In the genomic region with DNA sequence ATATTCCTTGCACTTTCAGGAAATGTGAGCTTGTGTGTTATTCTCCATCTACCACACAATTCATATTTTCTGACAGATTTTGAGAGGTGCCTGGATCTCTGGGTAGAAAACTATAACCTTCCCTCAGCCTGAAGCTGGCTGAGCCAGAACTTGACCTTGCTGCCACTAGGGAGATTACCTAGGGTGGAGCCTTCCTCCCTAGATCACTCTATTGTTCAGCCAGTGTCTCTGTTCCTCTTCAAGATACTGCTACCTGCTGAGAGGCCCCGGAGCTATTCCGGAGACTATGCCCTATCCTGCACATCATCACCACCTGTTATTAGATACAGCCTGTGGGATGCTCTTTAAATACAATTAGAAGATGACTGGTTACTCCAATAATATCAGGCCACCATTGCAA, we compare ENCODE assay signal across 20 mouse cellular contexts. TPM values are rescaled to one million over a fixed set of nuclear protein-coding genes. Genes with fewer than 3 reads are reported as not detected.
"Had no signal": no experiment of that assay in that cellular context is flagged by ENCODE, and none has a peak within 500 bp of the region (broad histone marks: within the 10 kb centered on the region; RNA-seq: fewer than 3 reads in every experiment).

No protein-coding gene starts in this region.

RNA-seq across cellular contexts. Expression of gene Zfp459, which starts 1.3 kb away (rescaled TPM):
- polyA plus RNA-seq: erythroblast, embryonic 14.5 days had no signal

RNA-seq across cellular contexts. Expression of gene Zfp456, which starts 46.9 kb away (rescaled TPM):
- polyA plus RNA-seq: erythroblast, embryonic 14.5 days had no signal

RNA-seq across cellular contexts. Expression of gene Gm28041, which starts 47.0 kb away (rescaled TPM):
- total RNA-seq: common myeloid progenitor, adult 5-6 weeks; forebrain, postnatal 0 days; gastrocnemius, adult 2 months; gastrocnemius, postnatal 10 days; gastrocnemius, postnatal 36 days; gastrocnemius, postnatal 4 days; granulocyte monocyte progenitor cell, adult 5-6 weeks had no signal
- polyA plus RNA-seq: embryonic facial prominence, embryonic 10.5 days; embryonic facial prominence, embryonic 11.5 days; embryonic facial prominence, embryonic 15.5 days; erythroblast, embryonic 14.5 days; forebrain, embryonic 11.5 days; forebrain, embryonic 12.5 days; forebrain, embryonic 13.5 days; forebrain, embryonic 14.5 days; forebrain, embryonic 15.5 days; forebrain, embryonic 16.5 days; forebrain, postnatal 0 days; frontal cortex, adult 2 months; gonadal fat pad, adult 2 months; heart, adult 2 months had no signal
